Mouse (Mus musculus) lung, adult 18-20 months (tissue): Measurements from ENCODE around the gene Eif4e2.

ENCODE experiments used
- DNase-seq, 2 experiments: peaks; one replicate each; pipeline ENCODE4 v3.0.0; 2022; ENCODE audit warnings: mixed read lengths in 2 of 2

The Eif4e2 gene

GRCm38 (mm10) chr1:87203779-87204178, 9.9 kb upstream of the Eif4e2 start:
- no peak for DNase-seq

GRCm38 (mm10) chr1:87204465-87204864, 9.2 kb upstream of the Eif4e2 start, which contains the start of gene Chrng:
TSS of gene Chrng (plus strand) at chr1:87204657.
- no peak for DNase-seq

- no peak for DNase-seq
Measured at GRCm38 (mm10) chr1:87205038-87205437, 8.7 kb upstream of the Eif4e2 start.

- DNase-seq, result no peak
Measured at GRCm38 (mm10) chr1:87205502-87205901, 8.2 kb upstream of the Eif4e2 start.

- no peak for DNase-seq
Measured at GRCm38 (mm10) chr1:87206339-87206738, 7.4 kb upstream of the Eif4e2 start.

- DNase-seq, result no peak
Measured at GRCm38 (mm10) chr1:87211431-87211830, 2.3 kb upstream of the Eif4e2 start.

GRCm38 (mm10) chr1:87214748-87215147, 1.0 kb downstream of the Eif4e2 start:
- DNase-seq, result no peak

- no peak for DNase-seq
Measured at GRCm38 (mm10) chr1:87217938-87218337, 4.2 kb downstream of the Eif4e2 start.

GRCm38 (mm10) chr1:87225739-87226138, 12.0 kb downstream of the Eif4e2 start:
- DNase-seq, result no peak

- DNase-seq, result no peak
Measured at GRCm38 (mm10) chr1:87226409-87227159, 12.9 kb downstream of the Eif4e2 start.

- no peak for DNase-seq
Measured at GRCm38 (mm10) chr1:87227160-87227550, 13.4 kb downstream of the Eif4e2 start.

- no peak for DNase-seq
Measured at GRCm38 (mm10) chr1:87230606-87231005, 16.9 kb downstream of the Eif4e2 start.

GRCm38 (mm10) chr1:87232197-87232596, 18.5 kb downstream of the Eif4e2 start:
- no peak for DNase-seq

GRCm38 (mm10) chr1:87239056-87239455, 25.3 kb downstream of the Eif4e2 start:
- no peak for DNase-seq

GRCm38 (mm10) chr1:87243021-87243420, 29.3 kb downstream of the Eif4e2 start:
- no peak for DNase-seq

- DNase-seq, result no peak
Measured at GRCm38 (mm10) chr1:87245430-87245829, 31.7 kb downstream of the Eif4e2 start.

GRCm38 (mm10) chr1:87245929-87246815, 32.5 kb downstream of the Eif4e2 start:
- DNase-seq, result peak; percentile 39 to 53

- no peak for DNase-seq
Measured at GRCm38 (mm10) chr1:87252040-87252609, 38.4 kb downstream of the Eif4e2 start.

- DNase-seq, result no peak
Measured at GRCm38 (mm10) chr1:87255173-87255572, 41.5 kb downstream of the Eif4e2 start.

- DNase-seq, result no peak
Measured at GRCm38 (mm10) chr1:87257691-87258090, 44.0 kb downstream of the Eif4e2 start.

GRCm38 (mm10) chr1:87258484-87258883, 44.8 kb downstream of the Eif4e2 start:
- no peak for DNase-seq

GRCm38 (mm10) chr1:87259316-87259715, 45.6 kb downstream of the Eif4e2 start:
- DNase-seq, result no peak

GRCm38 (mm10) chr1:87263257-87263656, 49.5 kb downstream of the Eif4e2 start:
- DNase-seq, result no peak

GRCm38 (mm10) chr1:87263796-87264133, 50.1 kb downstream of the Eif4e2 start:
- DNase-seq, result no peak
